Mouse (Mus musculus) urinary bladder, adult 2 months (tissue): ENCODE results near the gene Parp3. TPM values are rescaled to one million over a fixed set of nuclear protein-coding genes. Genes with fewer than 3 reads are reported as not detected.
A peak's percentile ranks its signal among the peaks of the same experiment; 100 is the strongest.

Experiments
- DNase-seq: peaks from one replicate; pipeline ENCODE4 v3.0.0; 2022; ENCODE audit warnings: low spot score
- polyA plus RNA-seq: library from polyadenylated mRNA; depleted of rRNA; stranded (reverse); fragments of >200 nt; gene quantifications from 2 replicates; pipeline ENCODE4 v1.2.3, GENCODE M21; 2012

The Parp3 gene
- polyA plus RNA-seq, 1 experiment, result 70.2 TPM

DNA sequence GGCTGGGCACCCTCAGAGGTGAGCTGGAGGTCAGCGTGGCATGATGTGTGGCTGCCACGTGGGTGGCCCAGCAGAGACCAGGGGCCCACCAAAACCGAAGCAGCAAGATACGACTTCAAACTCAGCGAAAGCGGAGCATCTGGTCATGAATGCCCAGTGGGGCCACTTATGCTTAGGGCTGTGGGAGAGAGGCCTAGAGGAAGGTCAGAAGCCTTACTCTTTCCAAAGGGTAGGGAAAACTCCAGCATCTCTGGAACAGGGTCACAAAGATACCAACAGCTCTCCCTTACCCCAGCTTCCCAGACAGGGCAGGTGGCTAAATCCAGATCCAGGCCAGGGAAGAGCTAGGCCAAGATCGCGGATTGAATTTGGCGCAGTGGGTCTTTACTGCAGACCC is 19.6 kb downstream of the Parp3 start:
- no peak for DNase-seq

GRCm38 (mm10) chr9:106456325-106457162 is 20.2 kb downstream of the Parp3 start:
- no peak for DNase-seq

GRCm38 (mm10) chr9:106454888-106455681 is 21.7 kb downstream of the Parp3 start:
- no peak for DNase-seq

DNA sequence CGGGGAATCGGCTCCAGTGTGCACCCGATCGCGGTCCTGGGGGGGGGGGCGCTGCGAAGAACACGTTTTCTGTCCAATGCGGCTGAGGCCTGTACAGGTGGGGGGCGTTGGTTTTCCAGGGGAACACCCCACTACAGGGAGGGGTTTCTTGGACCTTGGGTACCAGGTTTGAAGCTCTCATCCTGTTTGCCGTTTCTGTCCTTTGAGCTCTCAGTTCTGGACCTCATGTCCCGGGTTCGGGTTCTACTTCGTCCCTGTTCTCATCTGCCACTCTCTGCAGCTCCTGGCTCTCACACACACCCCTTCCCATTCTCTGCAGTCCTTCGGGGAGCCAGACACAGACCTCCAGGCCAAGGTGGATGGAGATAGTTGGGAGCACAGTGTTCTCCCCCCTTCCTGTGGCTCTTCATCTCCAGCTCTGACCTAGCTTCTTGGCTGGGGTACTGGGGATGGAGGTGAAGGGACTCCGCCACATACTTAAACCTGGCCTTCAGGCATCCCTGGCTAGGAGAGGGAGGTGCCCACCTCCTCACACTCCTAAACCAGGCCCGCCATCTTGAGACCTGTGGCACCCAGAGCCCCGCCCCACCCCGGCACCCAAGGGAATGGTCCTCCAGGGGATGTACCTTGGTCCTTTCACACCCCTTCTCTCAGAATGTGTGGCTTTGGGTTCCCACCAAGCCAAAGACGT is 22.5 kb downstream of the Parp3 start:
- DNase-seq, result no peak

- no peak for DNase-seq
Observed at GRCm38 (mm10) chr9:106453271-106454070, 23.3 kb downstream of the Parp3 start, which contains the start of gene Pcbp4. TSS of gene Pcbp4 (plus strand) at chr9:106453291.

DNA sequence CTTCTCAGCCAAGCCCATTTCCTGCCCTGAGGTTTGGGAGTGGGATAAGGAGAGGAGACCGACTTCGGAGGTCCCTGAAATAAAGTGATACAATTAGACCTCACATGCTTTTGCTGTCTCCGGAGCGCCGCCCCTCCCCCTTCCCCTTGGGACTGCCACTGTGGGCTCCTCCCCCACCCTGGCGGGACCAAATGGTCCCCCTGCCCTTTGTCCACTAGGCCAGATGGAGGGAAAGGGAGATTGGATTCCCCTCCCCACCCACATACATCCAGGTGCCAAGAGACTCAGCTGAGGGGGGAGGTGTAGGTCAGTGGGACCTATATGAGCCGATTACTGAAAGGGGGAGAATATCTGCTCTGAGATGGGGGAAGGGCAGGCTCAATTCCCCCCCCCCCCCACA is 23.9 kb downstream of the Parp3 start:
- no peak for DNase-seq

GRCm38 (mm10) chr9:106452351-106452750 is 24.4 kb downstream of the Parp3 start:
- no peak for DNase-seq

GRCm38 (mm10) chr9:106451899-106452298 is 24.9 kb downstream of the Parp3 start:
- no peak for DNase-seq

DNA sequence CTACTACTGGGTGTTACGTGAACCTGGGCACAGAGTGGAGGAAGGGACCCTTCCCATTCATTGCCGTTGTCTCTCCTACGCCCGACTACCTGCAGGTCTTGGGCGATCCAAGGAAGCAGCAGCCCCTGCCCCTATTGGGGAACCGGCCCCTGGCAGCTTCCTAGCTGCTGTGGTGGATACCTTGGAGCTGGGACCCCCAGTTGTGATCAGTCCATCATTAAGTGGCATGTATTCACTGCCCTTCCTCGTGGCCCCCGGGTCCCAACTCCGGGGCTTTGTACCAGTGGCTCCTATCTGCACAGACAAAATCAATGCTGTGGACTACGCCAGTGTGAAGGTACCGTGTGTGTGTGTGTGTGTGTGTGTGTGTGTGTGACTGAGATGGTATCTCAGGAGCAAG is 25.5 kb downstream of the Parp3 start:
- DNase-seq, result no peak

DNA sequence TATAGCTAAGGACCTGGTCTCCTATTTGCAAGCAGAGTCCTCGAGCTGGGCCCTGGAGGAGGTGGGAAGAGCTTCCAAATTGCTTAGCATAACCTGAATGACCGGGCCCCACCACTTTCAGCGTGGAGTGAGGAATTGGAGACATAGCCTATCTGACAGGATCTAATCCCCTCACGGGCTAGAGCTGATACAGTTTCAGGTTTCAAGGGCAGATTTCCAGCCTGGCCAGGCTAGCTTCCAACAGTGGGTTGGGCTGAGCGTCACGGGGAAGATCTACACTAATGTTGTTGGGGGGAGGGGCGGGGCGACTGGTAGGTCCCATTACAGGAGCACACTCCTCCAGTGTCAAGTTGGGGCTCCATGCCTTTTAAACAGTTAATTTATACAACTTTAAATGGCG is 26.1 kb downstream of the Parp3 start:
- no peak for DNase-seq

DNA sequence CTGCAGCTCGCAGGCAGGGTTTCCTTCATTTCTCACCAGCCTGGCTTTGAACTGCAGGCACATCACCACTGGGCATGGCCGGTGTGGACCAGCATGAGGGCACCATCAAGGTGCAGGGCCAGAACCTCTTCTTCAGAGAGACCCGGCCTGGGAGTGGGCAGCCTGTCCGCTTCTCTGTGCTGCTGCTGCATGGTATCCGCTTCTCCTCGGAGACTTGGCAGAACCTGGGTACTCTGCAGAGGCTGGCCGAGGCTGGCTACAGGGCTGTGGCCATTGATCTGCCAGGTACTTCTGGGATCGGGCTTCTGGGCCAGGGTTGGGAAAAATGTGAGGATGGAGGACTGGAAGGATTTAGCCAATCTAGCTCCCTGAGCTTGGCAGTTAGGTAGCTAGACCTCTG is 26.8 kb downstream of the Parp3 start:
- DNase-seq, result no peak

- peak; percentile 63 for DNase-seq
Observed at GRCm38 (mm10) chr9:106448498-106449031, 28.2 kb downstream of the Parp3 start.

GRCm38 (mm10) chr9:106447951-106448350 is 28.8 kb downstream of the Parp3 start:
- no peak for DNase-seq

DNA sequence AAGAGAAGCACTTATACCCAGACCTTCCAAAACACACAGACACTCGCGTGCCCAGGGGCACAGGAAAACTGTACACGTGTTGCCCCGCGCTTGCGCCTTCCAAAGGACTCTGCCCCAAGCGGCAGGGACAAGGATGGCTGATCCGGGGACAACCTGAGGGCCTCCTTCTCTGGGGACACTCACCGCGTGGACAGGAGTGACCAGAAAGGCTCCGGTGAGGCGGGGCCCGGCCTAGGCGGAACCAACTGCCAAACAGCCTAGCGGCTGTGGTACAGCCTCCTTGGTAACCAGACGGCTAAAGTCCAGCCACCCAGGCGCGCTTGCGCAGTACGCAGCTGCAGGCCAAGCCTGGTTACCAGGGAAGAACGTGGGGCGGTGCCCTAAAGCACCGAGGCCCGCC is 29.4 kb downstream of the Parp3 start, which contains the start of the genes Abhd14b and Abhd14a:
Gene Abhd14b, plus strand, starts transcription at position 112 of the 400 bp plus-strand sequence.
Gene Abhd14a, minus strand, starts transcription at position 331 of the 400 bp plus-strand sequence.
- DNase-seq, result peak; percentile 85

- no peak for DNase-seq
Observed at GRCm38 (mm10) chr9:106444836-106445235, 31.9 kb downstream of the Parp3 start.

GRCm38 (mm10) chr9:106442680-106443079 is 34.1 kb downstream of the Parp3 start:
- DNase-seq, result no peak

DNA sequence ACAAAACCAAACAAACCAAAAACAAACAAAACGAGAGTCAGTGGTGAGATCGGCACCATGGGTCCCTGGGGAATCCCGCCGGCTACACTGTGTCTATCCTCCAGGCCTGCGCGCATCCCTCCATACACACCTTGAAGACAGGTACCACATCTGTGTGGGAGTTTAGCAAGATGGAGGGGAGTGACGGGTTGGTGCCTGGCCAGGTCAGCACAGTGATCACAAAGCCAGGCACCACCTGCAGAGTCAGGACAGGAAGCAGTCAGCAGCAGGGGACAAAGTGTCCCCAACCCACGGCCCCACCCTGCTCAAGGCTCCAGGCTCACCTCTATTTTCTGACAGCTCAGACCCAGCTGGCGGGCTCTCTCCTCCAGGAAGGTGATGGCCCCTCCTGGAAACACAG is 40.2 kb downstream of the Parp3 start:
- DNase-seq, result no peak

GRCm38 (mm10) chr9:106433389-106433788 is 43.4 kb downstream of the Parp3 start:
- no peak for DNase-seq

- no peak for DNase-seq
Observed at GRCm38 (mm10) chr9:106430015-106430264, 46.8 kb downstream of the Parp3 start.

- DNase-seq, result peak; percentile 85
Observed at GRCm38 (mm10) chr9:106429221-106430014, 47.3 kb downstream of the Parp3 start, which contains the start of gene Rpl29. TSS of gene Rpl29 (plus strand) at chr9:106429454.
